Mouse (Mus musculus): ENCODE measurements at regions not wholly inside any gene's neighbourhood (a gene's known extent, or its start where the extent isn't known, plus 50 kb on each side); places are given as distances from the start of the nearest gene placed in this dataset.
"Not testable (repeated sequence)": the region's sequence is repeated elsewhere in the genome, so short reads cannot be mapped to it uniquely, and the experiment has no call there.

GRCm38 (mm10) chr4:153604695-153605485 lies 122.3 kb upstream of the Ajap1 start:
- peak; percentile 60; the same call in 1 of the 2 replicates for ATAC-seq (ENCODE audit: insufficient number of reproducible peaks, low FRiP score, low TSS enrichment)

- ATAC-seq (ENCODE audit: insufficient number of reproducible peaks, low FRiP score, low TSS enrichment): no peak
Measured at GRCm38 (mm10) chr4:153616058-153616457, 133.4 kb upstream of the Ajap1 start.

DNA sequence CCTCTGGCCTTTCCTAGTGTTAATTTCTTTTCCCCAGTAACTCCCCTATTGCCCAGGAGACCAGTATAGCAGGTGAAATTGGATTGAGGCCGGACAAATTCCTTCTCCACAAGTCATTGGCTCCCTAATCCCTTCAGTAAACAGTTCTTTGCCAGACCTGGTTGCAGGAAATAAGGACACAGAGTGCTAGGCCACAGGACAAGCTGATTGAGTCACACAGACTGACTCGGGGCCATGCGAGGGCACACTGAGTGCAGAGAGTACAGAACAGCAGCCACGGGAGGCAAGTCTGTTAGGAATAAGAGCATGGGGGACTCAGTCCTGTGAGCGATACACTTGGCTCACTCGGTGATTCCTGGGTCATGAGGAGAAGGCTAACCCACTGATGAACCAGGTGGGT lies 134.3 kb upstream of the Ajap1 start:
- no peak for ATAC-seq (ENCODE audit: insufficient number of reproducible peaks, low FRiP score, low TSS enrichment)

DNA sequence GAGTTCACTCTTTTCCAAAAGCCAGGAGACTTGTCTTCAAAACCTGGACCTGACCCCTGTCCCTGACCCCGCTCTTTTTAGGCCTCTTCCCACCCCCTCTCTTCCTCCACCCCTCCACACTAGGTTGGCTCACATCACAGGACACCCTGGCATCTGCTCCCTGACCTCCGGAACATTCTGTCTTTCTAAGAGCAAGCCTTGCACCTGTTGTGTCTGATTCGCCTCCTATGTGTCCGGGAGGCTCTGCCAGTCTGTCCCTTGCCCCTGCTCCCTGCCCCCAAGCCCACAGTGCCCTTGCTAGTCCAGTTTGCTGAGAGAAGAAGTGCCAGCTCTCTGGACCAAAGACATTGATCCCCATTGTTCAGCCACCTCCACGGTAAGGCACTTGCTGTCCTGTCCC lies 138.3 kb upstream of the Ajap1 start:
- no peak for ATAC-seq (ENCODE audit: insufficient number of reproducible peaks, low FRiP score, low TSS enrichment)

GRCm38 (mm10) chr4:153631161-153631560 lies 148.6 kb upstream of the Ajap1 start:
- no peak for ATAC-seq (ENCODE audit: insufficient number of reproducible peaks, low FRiP score, low TSS enrichment)

GRCm38 (mm10) chr4:153632056-153632455 lies 149.4 kb upstream of the Ajap1 start:
- no peak for ATAC-seq (ENCODE audit: insufficient number of reproducible peaks, low FRiP score, low TSS enrichment)

GRCm38 (mm10) chr4:153632551-153632950 lies 149.9 kb upstream of the Ajap1 start:
- no peak for ATAC-seq (ENCODE audit: insufficient number of reproducible peaks, low FRiP score, low TSS enrichment)

DNA sequence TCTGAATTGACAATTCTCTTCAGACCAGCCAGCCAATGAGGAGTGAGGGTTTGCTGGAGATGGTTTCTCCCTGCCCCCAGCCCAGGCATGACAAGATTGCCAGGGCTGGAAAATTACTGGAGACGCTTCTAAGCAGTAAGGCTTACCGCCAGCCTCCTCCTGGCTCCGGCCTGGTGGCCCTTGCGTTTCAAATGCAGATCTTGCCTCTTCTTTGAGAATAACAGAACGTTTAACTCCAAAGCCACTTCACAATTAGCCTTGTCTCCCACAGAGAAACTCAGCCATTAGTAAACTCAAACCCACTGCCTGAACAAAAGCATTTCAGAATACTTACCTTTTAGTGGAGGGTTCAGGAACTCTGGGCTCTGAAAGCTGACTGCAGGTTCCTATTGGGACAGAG lies 150.6 kb upstream of the Ajap1 start:
- no peak for ATAC-seq (ENCODE audit: insufficient number of reproducible peaks, low FRiP score, low TSS enrichment)

DNA sequence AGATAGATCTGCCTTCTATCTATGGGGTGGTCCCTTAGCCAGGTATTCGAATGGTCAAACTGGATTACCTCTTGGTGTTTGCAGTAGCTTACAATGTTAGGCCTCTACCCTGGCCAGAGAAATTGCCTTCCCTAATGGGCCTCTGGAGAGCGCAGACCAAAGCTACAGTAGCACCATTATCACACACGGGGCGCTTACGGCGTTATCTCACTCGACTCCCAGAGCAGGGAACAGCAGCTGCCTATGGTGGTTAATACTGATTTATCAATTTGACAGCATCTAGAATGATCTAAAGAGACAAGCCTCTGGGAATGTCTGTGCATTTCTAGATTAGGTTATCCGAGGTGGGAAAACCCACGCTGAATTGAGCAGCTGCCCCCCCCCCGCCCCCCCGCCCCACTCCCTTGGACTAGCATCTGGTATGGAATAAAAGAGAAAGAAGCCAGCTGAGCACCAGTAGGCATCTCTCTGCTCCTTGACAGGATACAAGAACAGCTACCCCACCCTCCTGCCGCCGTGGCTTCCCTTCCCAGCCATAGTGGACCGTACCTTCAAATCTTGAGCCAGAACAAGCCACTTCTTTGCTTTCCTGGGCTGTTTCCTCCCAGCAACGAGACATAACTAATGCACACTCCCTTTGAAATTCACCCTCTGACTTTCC lies 151.7 kb upstream of the Ajap1 start:
- no peak for ATAC-seq (ENCODE audit: insufficient number of reproducible peaks, low FRiP score, low TSS enrichment)

DNA sequence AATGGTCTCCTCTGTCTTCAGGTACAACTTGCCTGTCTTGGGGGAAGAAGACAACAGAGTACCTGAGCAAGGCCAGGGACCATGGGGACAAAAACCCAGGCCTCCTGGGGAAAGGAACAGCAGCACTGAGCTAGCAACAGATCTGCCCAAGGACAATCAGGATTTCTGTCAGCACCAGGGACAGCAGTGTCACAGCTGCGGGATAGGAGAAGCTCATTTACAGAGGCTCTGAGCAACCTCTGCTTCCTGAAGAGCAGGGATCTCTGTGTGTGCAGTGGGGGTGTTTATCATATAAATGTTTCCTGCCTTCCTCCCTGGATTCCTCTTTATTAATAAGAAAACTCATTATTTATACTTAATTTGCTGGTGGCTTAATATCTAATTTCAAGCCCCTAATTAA lies 155.4 kb upstream of the Ajap1 start:
- no peak for ATAC-seq (ENCODE audit: insufficient number of reproducible peaks, low FRiP score, low TSS enrichment)

GRCm38 (mm10) chr4:153651849-153652248 lies 169.2 kb upstream of the Ajap1 start:
- ATAC-seq (ENCODE audit: insufficient number of reproducible peaks, low FRiP score, low TSS enrichment): no peak

- no peak for ATAC-seq (ENCODE audit: insufficient number of reproducible peaks, low FRiP score, low TSS enrichment)
Measured at GRCm38 (mm10) chr4:153652841-153653240, 170.2 kb upstream of the Ajap1 start.

DNA sequence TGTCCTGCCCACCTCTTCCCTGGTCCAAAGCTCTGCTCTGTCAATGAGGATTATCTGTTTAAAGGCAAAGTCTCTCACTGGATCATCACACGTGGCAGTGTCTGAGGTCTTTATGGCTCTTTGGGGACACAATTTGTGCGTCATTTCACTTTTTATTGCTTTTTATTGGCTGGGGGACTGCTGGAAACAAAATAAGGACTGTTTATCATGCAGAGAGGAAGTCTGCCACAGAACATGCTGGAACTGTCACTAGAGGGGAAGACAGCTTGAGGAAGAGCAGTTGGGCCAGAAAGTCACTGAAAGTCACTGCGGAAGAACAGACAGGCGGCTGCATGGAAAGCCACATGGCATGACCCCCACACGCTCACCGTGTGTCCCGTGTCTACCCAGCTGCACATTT lies 180.1 kb upstream of the Ajap1 start:
- ATAC-seq (ENCODE audit: insufficient number of reproducible peaks, low FRiP score, low TSS enrichment): no peak

- ATAC-seq (ENCODE audit: insufficient number of reproducible peaks, low FRiP score, low TSS enrichment): not testable (repeated sequence)
Measured at GRCm38 (mm10) chr4:153666626-153667236, 184.1 kb upstream of the Ajap1 start.

DNA sequence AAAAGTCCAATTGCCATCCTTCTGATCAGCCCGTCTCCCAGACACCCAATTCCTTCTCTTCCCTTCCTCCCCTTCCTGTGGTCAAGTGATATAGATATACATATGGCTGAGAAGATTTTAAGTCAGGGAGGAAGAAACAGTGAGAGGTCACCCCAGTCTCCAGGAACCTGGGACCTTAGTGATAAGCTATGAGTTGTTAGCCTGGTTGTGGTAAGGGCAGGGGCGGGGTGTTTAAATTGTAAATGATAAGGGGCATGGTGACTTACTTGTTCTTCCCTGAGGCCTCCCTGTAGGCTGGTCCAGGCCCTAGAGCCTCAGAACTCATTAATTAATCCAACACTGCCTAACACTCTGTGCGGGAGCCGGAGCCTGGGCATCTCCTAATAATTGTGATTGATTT lies 186.5 kb upstream of the Ajap1 start:
- ATAC-seq (ENCODE audit: insufficient number of reproducible peaks, low FRiP score, low TSS enrichment): no peak

- ATAC-seq (ENCODE audit: insufficient number of reproducible peaks, low FRiP score, low TSS enrichment): no peak
Measured at GRCm38 (mm10) chr4:153670216-153670615, 187.6 kb upstream of the Ajap1 start.

DNA sequence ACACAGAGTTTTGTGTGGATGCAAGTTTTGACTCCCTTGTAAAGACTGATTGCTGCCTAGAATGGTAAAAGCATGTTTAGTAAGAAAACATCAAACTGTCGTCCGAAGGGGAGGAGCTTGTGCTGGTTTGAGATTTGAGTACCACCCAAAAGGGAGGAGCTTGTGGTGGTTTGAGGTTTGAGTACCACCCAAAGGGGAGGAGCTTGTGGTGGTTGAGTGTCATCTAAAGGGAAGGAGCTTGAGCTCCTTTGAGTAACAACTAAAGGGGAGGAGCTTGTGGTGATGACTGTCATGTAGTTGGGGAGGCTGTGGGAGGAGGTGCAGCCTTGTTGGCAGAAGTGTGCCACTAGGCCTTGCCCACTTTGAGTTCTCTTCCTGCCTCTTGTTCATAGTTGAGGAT lies 192.8 kb upstream of the Ajap1 start:
- ATAC-seq (ENCODE audit: insufficient number of reproducible peaks, low FRiP score, low TSS enrichment): no peak

DNA sequence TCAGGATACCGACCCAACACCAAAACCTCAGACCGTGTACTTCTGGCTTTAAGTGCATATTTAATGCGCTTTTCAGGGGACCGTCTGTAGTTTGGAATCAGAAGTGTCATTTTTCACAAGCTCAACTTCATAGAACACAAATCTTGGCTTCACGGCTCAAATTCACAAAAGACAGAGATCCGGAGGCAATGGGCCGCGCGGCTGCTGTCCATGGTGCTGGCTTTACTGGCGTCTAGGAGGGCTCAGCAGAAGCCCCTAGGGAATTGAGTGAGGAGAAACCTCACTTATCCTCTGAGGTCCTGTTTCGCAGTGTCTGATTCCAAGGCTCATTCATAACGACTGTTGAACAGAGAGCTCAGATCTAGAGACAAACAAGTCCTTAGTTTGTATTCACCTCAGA lies 196.5 kb upstream of the Ajap1 start:
- no peak for ATAC-seq (ENCODE audit: insufficient number of reproducible peaks, low FRiP score, low TSS enrichment)

DNA sequence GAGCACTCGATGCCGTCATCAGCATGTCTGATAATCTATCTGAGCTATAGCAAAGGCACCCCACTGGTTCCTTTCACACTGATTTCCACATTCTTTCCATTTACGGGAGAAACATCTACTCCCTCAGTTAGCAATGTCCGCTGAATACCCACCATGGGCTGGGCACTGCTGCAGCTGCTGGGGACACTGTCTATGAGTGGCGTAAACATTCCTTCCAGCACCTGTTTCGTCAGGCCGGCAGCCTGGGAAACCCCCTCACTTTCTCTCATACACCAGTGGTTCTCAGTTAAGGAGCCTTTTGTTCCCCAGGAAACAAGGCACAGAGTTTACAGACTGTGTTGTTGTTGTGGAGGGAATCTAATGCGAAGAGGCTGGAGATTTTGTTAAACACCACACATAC lies 205.8 kb upstream of the Ajap1 start:
- ATAC-seq (ENCODE audit: insufficient number of reproducible peaks, low FRiP score, low TSS enrichment): no peak

GRCm38 (mm10) chr4:153693881-153694280 lies 211.3 kb upstream of the Ajap1 start:
- ATAC-seq (ENCODE audit: insufficient number of reproducible peaks, low FRiP score, low TSS enrichment): no peak

DNA sequence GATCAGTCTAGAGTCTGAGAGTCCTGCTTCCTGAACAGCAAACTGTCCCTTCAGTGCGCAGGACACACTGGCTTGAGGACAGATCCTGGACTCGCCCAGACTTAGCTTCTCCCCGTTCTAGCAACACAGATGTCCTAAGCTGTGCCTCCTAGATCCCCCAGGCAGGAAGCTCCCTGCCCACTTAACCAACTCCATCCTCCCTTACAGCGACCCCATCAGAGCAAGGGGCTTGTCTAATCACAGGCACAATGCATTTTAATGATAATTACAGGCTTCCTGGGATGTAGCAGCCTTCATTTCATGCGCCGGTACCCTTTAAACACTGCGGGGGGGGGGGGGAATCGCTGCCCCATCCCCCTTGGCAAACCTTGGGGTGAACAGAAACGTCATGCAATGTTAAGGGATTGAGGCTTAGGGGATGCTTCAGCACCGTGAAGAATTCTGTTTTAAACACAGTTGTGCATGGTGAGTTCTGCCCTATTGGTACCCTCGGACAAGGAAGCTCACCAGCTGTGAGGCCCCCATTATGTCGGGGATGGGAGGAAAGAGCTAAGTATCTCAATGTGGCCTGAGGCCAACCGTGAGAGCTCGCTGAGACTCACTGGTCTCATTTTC lies 213.9 kb upstream of the Ajap1 start:
- no peak for ATAC-seq (ENCODE audit: insufficient number of reproducible peaks, low FRiP score, low TSS enrichment)

Data from cerebellum, adult (tissue).